Mouse (Mus musculus): ENCODE results near the gene Nae1. TPM values are rescaled to one million over a fixed set of nuclear protein-coding genes. Genes with fewer than 3 reads are reported as not detected.

The Nae1 gene
- polyA plus RNA-seq, 1 experiment from 2014 or later: 64.1 TPM

DNA sequence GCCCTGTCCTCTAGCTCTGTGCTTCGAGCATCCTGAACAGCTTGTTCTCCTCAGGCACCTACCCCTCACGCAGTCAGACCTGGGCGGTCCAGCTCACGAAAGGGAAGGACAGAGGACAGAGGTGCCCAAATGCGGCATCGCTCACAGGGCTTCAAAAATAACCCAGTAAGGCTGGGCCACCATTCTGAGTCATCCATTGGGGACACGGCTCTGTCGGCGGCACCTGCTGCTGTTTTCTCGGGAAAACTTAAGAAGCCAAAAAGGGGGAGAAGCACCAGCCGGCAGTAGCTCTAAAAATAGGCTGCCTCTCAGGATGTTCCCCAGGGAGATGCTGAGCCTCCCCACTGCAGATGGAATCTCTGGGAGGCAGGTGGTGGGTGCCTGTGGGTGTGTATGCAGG lies 7.7 kb upstream of the Nae1 start:
- TF ChIP-seq CTCF (IDR thresholded peaks at IDR 0.05; ENCODE audit: low read depth) (no peak), EP300 (optimal IDR thresholded peaks at IDR 0.05) (no peak)
- Histone ChIP-seq H3K27me3 (ENCODE audit: control insufficient read depth, insufficient read depth, low read length) (0 out of 2 replicates have a peak, but pooled peaks cover 2% of the 10 kb centered on the region), H3K9me3 (ENCODE audit: control insufficient read depth, low read length) (no peaks in the 10 kb centered on the region), H3K4me1 (replicated peaks; ENCODE audit: control insufficient read depth, insufficient read depth) (peaks cover 6% of the 10 kb centered on the region; the same call in 1 of the 2 replicates), H3K27ac (replicated peaks) (no peak overlapping the region), H3K36me3 (ENCODE audit: control insufficient read depth, insufficient read depth, low read length) (no peaks in the 10 kb centered on the region), H3K9ac (ENCODE audit: low read length) (no peak overlapping the region), H3K4me2 (replicated peaks; ENCODE audit: low read depth) (no peak overlapping the region), H3K4me3 (ENCODE audit: low read depth, low read length) (no peak overlapping the region)
- WGBS: 17% methylated on average over 11 of the region's 11 CpGs
- ATAC-seq (ENCODE audit: low FRiP score, low TSS enrichment): no peak
- DNase-seq (ENCODE audit: low spot score): no peak

DNA sequence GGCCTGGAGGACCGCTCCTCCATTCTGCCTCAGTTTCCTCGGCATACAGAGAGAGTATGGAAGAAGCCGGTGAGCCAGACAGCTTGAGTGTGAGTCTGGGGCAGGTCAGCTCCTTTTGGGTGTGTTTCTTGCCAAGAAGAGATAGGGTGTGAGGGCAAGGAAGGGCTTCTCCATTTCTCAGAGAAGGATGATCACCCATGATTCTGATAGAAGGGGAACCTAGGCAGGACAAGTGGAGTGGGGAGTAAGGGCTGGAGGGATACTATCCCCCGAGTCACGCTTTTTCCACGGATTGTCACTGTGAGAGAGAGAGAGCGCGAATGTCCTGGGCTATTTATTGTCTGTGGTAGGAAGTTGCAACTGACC lies 7.1 kb upstream of the Nae1 start:
- Histone ChIP-seq H3K4me1 (replicated peaks; ENCODE audit: control insufficient read depth, insufficient read depth) (peaks cover 6% of the 10 kb centered on the region; the same call in 1 of the 2 replicates), H3K4me3 (ENCODE audit: low read depth, low read length) (peak overlapping the region; percentile 47), H3K27ac (replicated peaks) (no peak overlapping the region), H3K9me3 (ENCODE audit: control insufficient read depth, low read length) (no peaks in the 10 kb centered on the region), H3K36me3 (ENCODE audit: control insufficient read depth, insufficient read depth, low read length) (no peaks in the 10 kb centered on the region), H3K4me2 (replicated peaks; ENCODE audit: low read depth) (peak overlapping the region; percentile 89), H3K27me3 (ENCODE audit: control insufficient read depth, insufficient read depth, low read length) (0 out of 2 replicates have a peak, but pooled peaks cover 2% of the 10 kb centered on the region), H3K9ac (ENCODE audit: low read length) (no peak overlapping the region; the same call in 1 of the 2 replicates)
- WGBS: 10% methylated on average over 8 of the region's 8 CpGs
- ATAC-seq (ENCODE audit: low FRiP score, low TSS enrichment) (no peak), DNase-seq (ENCODE audit: low spot score) (no peak)
- TF ChIP-seq CTCF (IDR thresholded peaks at IDR 0.05; ENCODE audit: low read depth) (no peak), EP300 (optimal IDR thresholded peaks at IDR 0.05) (no peak)

DNA sequence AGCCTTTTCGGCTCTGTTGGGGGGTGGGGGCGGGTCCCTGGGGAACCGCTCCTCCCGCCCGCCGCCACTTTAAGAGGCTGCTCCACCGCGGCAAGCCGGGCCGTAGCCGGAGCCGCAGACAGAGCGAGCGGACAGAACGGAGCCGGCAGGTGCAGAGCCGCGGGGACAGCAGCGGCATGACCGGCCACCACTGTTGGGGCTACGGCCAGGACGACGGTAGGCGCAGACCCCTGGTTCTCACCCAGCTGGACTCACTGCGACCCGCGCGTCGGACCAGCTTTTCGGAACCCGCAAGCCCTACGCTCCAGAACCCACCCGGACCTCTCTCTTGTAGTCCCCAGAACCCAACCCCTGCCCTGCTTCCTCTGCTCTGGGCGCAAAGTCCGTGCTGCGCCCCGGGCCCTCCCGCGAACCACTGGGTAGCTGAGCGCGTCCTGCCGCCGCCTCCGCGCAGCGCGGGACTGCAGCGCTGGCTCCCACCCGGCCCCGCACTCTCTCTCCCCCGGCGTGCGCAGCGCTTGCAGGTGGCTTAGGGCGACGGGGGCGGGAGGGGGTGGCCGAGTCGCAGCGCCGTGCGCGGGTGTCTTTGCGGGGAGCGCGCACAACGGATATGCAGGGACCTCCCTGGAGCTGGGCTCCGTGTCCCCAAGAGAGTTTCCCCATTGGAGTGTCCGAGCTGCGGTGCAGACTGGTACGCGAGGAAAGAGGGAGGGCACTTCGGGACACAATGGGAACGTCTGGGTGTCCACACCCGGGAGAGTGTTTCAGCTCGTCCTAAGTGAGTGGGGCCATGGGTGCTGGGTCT lies 6.5 kb upstream of the Nae1 start:
- peak overlapping the region; percentile 47 for H3K4me3 ChIP-seq (ENCODE audit: low read depth, low read length)
- no peaks in the 10 kb centered on the region for H3K36me3 ChIP-seq (ENCODE audit: control insufficient read depth, insufficient read depth, low read length)
- DNase-seq (ENCODE audit: low spot score) (peak; percentile 29), ATAC-seq (ENCODE audit: low FRiP score, low TSS enrichment) (peak; percentile 53)
- H3K4me1 ChIP-seq (replicated peaks; ENCODE audit: control insufficient read depth, insufficient read depth): peaks cover 6% of the 10 kb centered on the region; the same call in 1 of the 2 replicates
- TF ChIP-seq EP300 (optimal IDR thresholded peaks at IDR 0.05) (no peak), CTCF (IDR thresholded peaks at IDR 0.05; ENCODE audit: low read depth) (no peak)
- 0 out of 2 replicates have a peak, but pooled peaks cover 2% of the 10 kb centered on the region for H3K27me3 ChIP-seq (ENCODE audit: control insufficient read depth, insufficient read depth, low read length)
- WGBS: under 1% methylated on average over 61 of the region's 76 CpGs
- H3K27ac ChIP-seq (replicated peaks): no peak overlapping the region
- H3K9me3 ChIP-seq (ENCODE audit: control insufficient read depth, low read length): no peaks in the 10 kb centered on the region
- peak overlapping the region; percentile 48 for H3K9ac ChIP-seq (ENCODE audit: low read length)
- H3K4me2 ChIP-seq (replicated peaks; ENCODE audit: low read depth): peak overlapping the region; percentile 89

DNA sequence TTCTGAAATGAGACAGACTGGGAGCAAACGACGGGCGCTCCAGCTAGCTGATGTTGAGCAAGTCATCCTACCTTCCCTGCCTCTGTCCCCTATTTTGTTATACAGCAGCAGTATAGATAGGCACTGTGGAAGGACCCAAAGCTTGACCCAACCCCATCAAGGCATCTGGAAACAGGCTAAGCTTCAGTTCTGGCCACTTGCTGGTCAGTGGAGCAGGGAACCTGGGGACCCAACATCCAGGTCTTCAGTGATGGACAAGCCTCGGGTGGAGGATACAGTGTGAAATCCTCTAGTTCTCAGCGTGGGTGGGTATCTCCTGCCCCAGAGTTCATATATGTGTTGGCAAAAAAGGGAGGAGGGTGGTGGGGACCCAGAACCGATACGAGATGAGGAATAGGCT lies 5.8 kb upstream of the Nae1 start:
- peaks cover 6% of the 10 kb centered on the region; the same call in 1 of the 2 replicates for H3K4me1 ChIP-seq (replicated peaks; ENCODE audit: control insufficient read depth, insufficient read depth)
- DNase-seq (ENCODE audit: low spot score) (no peak), ATAC-seq (ENCODE audit: low FRiP score, low TSS enrichment) (no peak)
- peak overlapping the region; percentile 47 for H3K4me3 ChIP-seq (ENCODE audit: low read depth, low read length)
- H3K27ac ChIP-seq (replicated peaks): no peak overlapping the region
- no peaks in the 10 kb centered on the region for H3K9me3 ChIP-seq (ENCODE audit: control insufficient read depth, low read length)
- TF ChIP-seq CTCF (IDR thresholded peaks at IDR 0.05; ENCODE audit: low read depth): no peak
- TF ChIP-seq EP300 (optimal IDR thresholded peaks at IDR 0.05): no peak
- no peaks in the 10 kb centered on the region for H3K36me3 ChIP-seq (ENCODE audit: control insufficient read depth, insufficient read depth, low read length)
- peak overlapping the region; percentile 48; the same call in 1 of the 2 replicates for H3K9ac ChIP-seq (ENCODE audit: low read length)
- 0 out of 2 replicates have a peak, but pooled peaks cover 2% of the 10 kb centered on the region for H3K27me3 ChIP-seq (ENCODE audit: control insufficient read depth, insufficient read depth, low read length)
- peak overlapping the region; percentile 89 for H3K4me2 ChIP-seq (replicated peaks; ENCODE audit: low read depth)
- WGBS: 52% methylated on average over 7 of the region's 7 CpGs

DNA sequence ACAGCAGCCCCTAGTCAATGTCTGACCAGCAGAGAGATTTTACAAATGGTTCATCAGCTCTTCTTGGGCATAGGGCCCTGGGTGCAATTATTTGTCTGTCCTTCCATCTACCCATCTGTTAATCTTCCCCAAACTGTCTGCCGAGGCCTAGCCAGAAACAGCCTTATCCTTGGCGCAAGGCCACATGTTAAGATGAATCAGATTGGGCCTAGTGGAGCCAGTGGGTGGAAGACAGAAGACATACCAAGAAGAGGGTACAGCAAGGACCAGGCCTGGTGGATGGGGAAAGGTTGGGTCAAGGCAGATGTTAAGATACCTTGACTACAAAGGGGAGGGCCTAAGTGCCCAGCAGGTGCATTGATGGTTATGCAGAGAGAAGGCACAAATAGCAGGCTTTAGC lies 5.1 kb upstream of the Nae1 start:
- Histone ChIP-seq H3K27ac (replicated peaks) (no peak overlapping the region), H3K27me3 (ENCODE audit: control insufficient read depth, insufficient read depth, low read length) (0 out of 2 replicates have a peak, but pooled peaks cover 2% of the 10 kb centered on the region), H3K4me1 (replicated peaks; ENCODE audit: control insufficient read depth, insufficient read depth) (peaks cover 6% of the 10 kb centered on the region; the same call in 1 of the 2 replicates), H3K4me2 (replicated peaks; ENCODE audit: low read depth) (no peak overlapping the region), H3K9ac (ENCODE audit: low read length) (no peak overlapping the region), H3K36me3 (ENCODE audit: control insufficient read depth, insufficient read depth, low read length) (no peaks in the 10 kb centered on the region), H3K4me3 (ENCODE audit: low read depth, low read length) (no peak overlapping the region), H3K9me3 (ENCODE audit: control insufficient read depth, low read length) (no peaks in the 10 kb centered on the region)
- 79% methylated on average over 2 of the region's 2 CpGs for WGBS
- no peak for DNase-seq (ENCODE audit: low spot score)
- ATAC-seq (ENCODE audit: low FRiP score, low TSS enrichment): no peak
- TF ChIP-seq EP300 (optimal IDR thresholded peaks at IDR 0.05) (no peak), CTCF (IDR thresholded peaks at IDR 0.05; ENCODE audit: low read depth) (no peak)

DNA sequence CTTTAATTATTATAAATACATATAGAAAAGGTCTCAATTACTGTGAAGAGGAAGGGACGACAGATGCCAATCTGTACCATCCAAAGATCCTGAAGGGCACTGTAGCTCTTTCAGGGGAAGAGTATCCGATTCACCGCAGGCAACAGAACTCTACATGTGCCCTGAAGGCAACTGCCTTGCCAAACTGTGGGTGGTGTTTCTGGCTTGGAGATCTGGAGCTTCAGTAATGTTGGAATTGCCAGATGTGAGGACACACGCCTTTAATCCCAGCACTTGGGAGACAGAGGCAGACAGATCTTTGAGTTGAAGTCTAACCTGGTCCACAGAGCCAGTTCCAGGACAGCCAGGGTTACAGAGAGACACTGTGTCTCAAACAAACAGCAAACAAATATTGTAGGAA lies 4.5 kb upstream of the Nae1 start:
- Histone ChIP-seq H3K4me3 (ENCODE audit: low read depth, low read length) (no peak overlapping the region), H3K4me1 (replicated peaks; ENCODE audit: control insufficient read depth, insufficient read depth) (peaks cover 6% of the 10 kb centered on the region; the same call in 1 of the 2 replicates), H3K27me3 (ENCODE audit: control insufficient read depth, insufficient read depth, low read length) (0 out of 2 replicates have a peak, but pooled peaks cover 2% of the 10 kb centered on the region), H3K27ac (replicated peaks) (no peak overlapping the region), H3K9me3 (ENCODE audit: control insufficient read depth, low read length) (no peaks in the 10 kb centered on the region), H3K9ac (ENCODE audit: low read length) (no peak overlapping the region), H3K36me3 (ENCODE audit: control insufficient read depth, insufficient read depth, low read length) (no peaks in the 10 kb centered on the region), H3K4me2 (replicated peaks; ENCODE audit: low read depth) (no peak overlapping the region)
- no peak for TF ChIP-seq CTCF (IDR thresholded peaks at IDR 0.05; ENCODE audit: low read depth)
- no peak for TF ChIP-seq EP300 (optimal IDR thresholded peaks at IDR 0.05)
- ATAC-seq (ENCODE audit: low FRiP score, low TSS enrichment): no peak
- DNase-seq (ENCODE audit: low spot score): no peak
- 82% methylated on average over 4 of the region's 4 CpGs for WGBS
